Mouse (Mus musculus) liver, embryonic 16.5 days (tissue): ENCODE results near the gene Timm17a. TPM values are rescaled to one million over a fixed set of nuclear protein-coding genes. Genes with fewer than 3 reads are reported as not detected.
A peak's percentile ranks its signal among the peaks of the same experiment; 100 is the strongest.

Source experiments
- ATAC-seq: fragments of 200-750 bp; cut with Nextera tagmentation; 2 replicates; pipeline ENCODE4 v1.8.0; 2017; ENCODE audit warnings: low read depth, mild to moderate bottlenecking, moderate number of reproducible peaks, moderate library complexity
- H3K27ac ChIP-seq: fragments of 300-500 bp; sonication (generic); 2 replicates; pipeline ENCODE4 v1.5.1; 2014; ENCODE audit warnings: mild to moderate bottlenecking, low read length
- H3K27me3 ChIP-seq: fragments of 300-500 bp; sonication (generic); 2 replicates; pipeline ENCODE4 v1.6.1; 2014; ENCODE audit warnings: low read depth, low read length, mixed read lengths; ENCODE audit not compliant: control insufficient read depth, insufficient read depth
- H3K36me3 ChIP-seq: fragments of 300-500 bp; sonication (generic); 2 replicates; pipeline ENCODE4 v1.6.1; 2014; ENCODE audit warnings: mild to moderate bottlenecking; ENCODE audit not compliant: control insufficient read depth, insufficient read depth
- H3K4me1 ChIP-seq: fragments of 300-500 bp; sonication (generic); 2 replicates; pipeline ENCODE4 v1.6.1; 2014; ENCODE audit warnings: low read depth, low read length, mixed read lengths; ENCODE audit not compliant: control insufficient read depth
- H3K4me2 ChIP-seq: fragments of 300-500 bp; sonication (generic); 2 replicates; pipeline ENCODE4 v1.6.1; 2014; ENCODE audit warnings: low read depth, low read length, mixed read lengths
- H3K4me3 ChIP-seq: fragments of 300-500 bp; sonication (generic); 2 replicates; pipeline ENCODE4 v1.5.1; 2014; ENCODE audit warnings: low read depth, mild to moderate bottlenecking, low read length
- H3K9ac ChIP-seq: fragments of 300-500 bp; sonication (generic); 2 replicates; pipeline ENCODE4 v1.6.1; 2014; ENCODE audit warnings: low read depth, low read length
- H3K9me3 ChIP-seq: fragments of 300-500 bp; sonication (generic); replicated peaks from 2 replicates; pipeline ENCODE4 v1.6.1; 2016; ENCODE audit warnings: low read length; ENCODE audit not compliant: control insufficient read depth
- WGBS: fragments of 180-500 bp; shearing (Covaris S2); extraction: QIAGEN DNeasy Blood & Tissue Kit; methylation state at CpG from one replicate; pipeline ENCODE4 v1.1.7; 2014; ENCODE audit not compliant: insufficient replicate concordance; 5-methylcytosine and 5-hydroxymethylcytosine counted together
- polyA plus RNA-seq: library from polyadenylated mRNA; unstranded; fragments of >200 nt; fragmentation: Nextera tagmentation; extraction: Ambion mirVana; gene quantifications from 2 replicates; pipeline ENCODE4 v1.2.1, GENCODE M21; 2015

Gene Timm17a
- 85.6 and 101 TPM in 2 replicates for polyA plus RNA-seq

GRCm38 (mm10) chr1:135313284-135314031 lies at the start of gene Timm17a:
TSS of gene Timm17a (minus strand) at chr1:135313778.
- under 1% methylated on average over 51 of the region's 51 CpGs for WGBS

GRCm38 (mm10) chr1:135362115-135362514 lies 48.5 kb upstream of the Timm17a start:
- no peaks in the 10 kb centered on the region for H3K9me3 ChIP-seq

More at GRCm38 (mm10) chr1:135313284-135314031, at the start of gene Timm17a:
- H3K36me3 ChIP-seq, result no peaks in the 10 kb centered on the region; the same call in 1 of the 2 replicates
- peak; percentile 100 for ATAC-seq
- H3K4me1 ChIP-seq, result peaks cover 16% of the 10 kb centered on the region
- peak within 1 kb of the TSS; percentile 90 for H3K9ac ChIP-seq
- peak within 1 kb of the TSS; percentile 90 for H3K4me3 ChIP-seq
- H3K4me2 ChIP-seq, result peak within 1 kb of the TSS; percentile 87
- peak within 1 kb of the TSS; percentile 78 for H3K27ac ChIP-seq
- H3K9me3 ChIP-seq, result no peaks in the 10 kb centered on the region
- no peaks in the 10 kb centered on the region for H3K27me3 ChIP-seq

DNA sequence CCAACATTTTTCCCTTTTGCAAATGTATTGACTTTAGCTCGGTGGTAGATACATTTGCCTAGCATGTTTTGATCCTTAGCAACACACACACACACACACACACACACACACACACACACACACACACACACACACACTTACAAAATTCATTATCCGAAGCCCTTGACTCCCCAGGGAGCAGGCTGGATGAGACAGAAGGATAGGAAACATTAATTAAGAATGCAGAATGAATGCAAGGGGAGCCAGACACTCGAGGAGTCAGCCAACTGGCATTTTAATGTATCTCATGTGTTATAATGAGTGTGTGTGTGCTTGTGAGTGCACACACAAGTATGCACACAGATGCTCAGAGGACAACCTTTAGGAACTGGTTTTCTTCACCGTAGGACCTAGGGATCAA lies 47.9 kb upstream of the Timm17a start:
- H3K36me3 ChIP-seq, result no peaks in the 10 kb centered on the region
- H3K4me2 ChIP-seq, result no peak overlapping the region
- no peaks in the 10 kb centered on the region for H3K27me3 ChIP-seq
- H3K9me3 ChIP-seq, result no peaks in the 10 kb centered on the region
- H3K4me1 ChIP-seq, result no peaks in the 10 kb centered on the region
- WGBS, result 54% methylated on average over 4 of the region's 4 CpGs
- no peak overlapping the region for H3K4me3 ChIP-seq
- no peak overlapping the region for H3K27ac ChIP-seq
- no peak for ATAC-seq
- no peak overlapping the region for H3K9ac ChIP-seq

More at GRCm38 (mm10) chr1:135362115-135362514, 48.5 kb upstream of the Timm17a start:
- H3K27me3 ChIP-seq, result no peaks in the 10 kb centered on the region
- H3K4me2 ChIP-seq, result no peak overlapping the region
- no peaks in the 10 kb centered on the region for H3K36me3 ChIP-seq
- H3K9ac ChIP-seq, result no peak overlapping the region
- H3K27ac ChIP-seq, result no peak overlapping the region
- no peak overlapping the region for H3K4me3 ChIP-seq
- H3K4me1 ChIP-seq, result no peaks in the 10 kb centered on the region
- no peak for ATAC-seq

DNA sequence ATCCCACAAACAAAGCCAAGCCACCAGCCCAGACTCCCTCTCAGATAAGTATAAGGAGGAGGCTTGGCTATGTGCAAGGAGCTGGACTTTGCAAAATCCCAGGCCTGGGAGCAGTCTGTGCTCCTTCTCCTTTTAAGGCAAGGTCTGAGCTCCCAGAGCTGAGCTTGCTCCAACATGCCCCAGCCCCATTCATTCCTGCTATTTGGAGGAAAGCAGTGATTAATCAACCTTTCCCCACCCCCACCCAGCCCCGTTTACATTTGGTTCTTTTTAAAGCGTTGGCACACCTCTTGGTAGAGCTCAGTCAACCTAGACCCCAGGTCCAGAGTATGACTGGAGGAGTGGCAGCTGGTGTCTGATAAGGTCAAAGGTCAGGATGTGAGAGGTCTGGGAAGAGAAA lies 45.5 kb upstream of the Timm17a start:
- Histone ChIP-seq H3K4me1 (no peaks in the 10 kb centered on the region), H3K9ac (no peak overlapping the region), H3K4me3 (no peak overlapping the region), H3K27me3 (no peaks in the 10 kb centered on the region), H3K36me3 (no peaks in the 10 kb centered on the region), H3K27ac (no peak overlapping the region), H3K9me3 (no peaks in the 10 kb centered on the region), H3K4me2 (no peak overlapping the region)
- WGBS, result 31% methylated on average over 2 of the region's 2 CpGs
- no peak for ATAC-seq

GRCm38 (mm10) chr1:135351953-135352352 lies 38.4 kb upstream of the Timm17a start:
- H3K27me3 ChIP-seq, result no peaks in the 10 kb centered on the region
- no peaks in the 10 kb centered on the region for H3K9me3 ChIP-seq
- no peak overlapping the region for H3K9ac ChIP-seq
- no peaks in the 10 kb centered on the region for H3K4me1 ChIP-seq
- WGBS, result 58% methylated on average over 3 of the region's 3 CpGs
- H3K4me2 ChIP-seq, result no peak overlapping the region
- H3K36me3 ChIP-seq, result no peaks in the 10 kb centered on the region
- no peak for ATAC-seq
- H3K4me3 ChIP-seq, result no peak overlapping the region
- no peak overlapping the region for H3K27ac ChIP-seq

DNA sequence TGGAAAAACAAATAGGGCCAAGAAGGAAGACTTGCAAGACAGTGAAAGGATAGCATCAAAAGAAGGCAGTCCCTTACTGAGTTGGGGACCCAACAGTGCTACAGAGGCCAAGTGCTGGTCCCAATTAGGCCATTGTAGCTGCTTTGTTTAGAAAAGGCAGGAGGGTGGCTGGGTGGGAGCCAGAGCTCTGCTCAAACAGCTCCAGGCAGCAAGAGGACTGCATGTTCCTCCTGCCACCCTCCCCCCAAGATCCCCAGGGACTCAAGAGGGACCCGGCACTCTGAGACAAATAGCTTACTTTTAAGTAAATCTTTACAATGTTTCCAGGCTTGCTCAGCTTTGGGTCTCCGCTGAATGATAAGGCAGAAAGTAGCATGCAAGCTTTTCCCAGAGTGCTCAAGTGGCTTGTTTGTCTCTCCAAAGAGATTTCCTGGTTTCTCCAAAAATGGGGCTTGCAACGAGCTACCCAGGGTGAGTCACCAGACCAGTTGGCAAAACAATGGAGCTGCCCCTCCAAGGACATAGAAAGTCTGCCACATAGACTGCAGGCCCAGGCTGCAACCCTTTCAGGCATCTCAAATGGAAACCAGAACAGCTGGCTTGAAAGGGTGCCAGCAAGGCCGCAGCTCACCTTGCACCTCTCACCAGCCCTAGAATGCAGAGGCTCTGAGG lies 34.1 kb upstream of the Timm17a start:
- Histone ChIP-seq H3K27ac (no peak overlapping the region), H3K4me2 (no peak overlapping the region), H3K9ac (no peak overlapping the region), H3K36me3 (no peaks in the 10 kb centered on the region), H3K4me3 (no peak overlapping the region), H3K27me3 (no peaks in the 10 kb centered on the region), H3K9me3 (no peaks in the 10 kb centered on the region), H3K4me1 (no peaks in the 10 kb centered on the region)
- no peak for ATAC-seq
- 44% methylated on average over 4 of the region's 4 CpGs for WGBS

DNA sequence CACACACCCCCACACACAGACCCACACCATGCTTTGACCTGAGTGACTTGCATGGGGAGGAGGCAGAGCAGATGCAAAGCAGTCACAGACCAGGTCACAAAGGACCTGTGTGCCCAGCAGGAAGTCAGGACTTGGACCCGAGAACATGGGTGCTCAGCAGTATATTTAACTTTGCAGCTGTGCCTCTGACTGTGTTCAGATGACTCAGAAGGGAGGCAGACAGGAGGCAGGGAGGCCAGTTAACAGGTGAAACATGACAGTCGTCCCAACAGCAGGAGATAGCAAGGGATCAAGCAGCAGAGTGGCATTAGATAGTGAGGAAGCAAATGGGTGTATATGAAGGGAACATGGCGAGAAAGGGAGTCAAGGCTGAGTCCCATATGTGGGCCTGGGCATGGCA lies 33.3 kb upstream of the Timm17a start:
- Histone ChIP-seq H3K4me2 (no peak overlapping the region), H3K9ac (no peak overlapping the region), H3K4me1 (no peaks in the 10 kb centered on the region), H3K36me3 (no peaks in the 10 kb centered on the region), H3K9me3 (no peaks in the 10 kb centered on the region), H3K27me3 (no peaks in the 10 kb centered on the region), H3K27ac (no peak overlapping the region), H3K4me3 (no peak overlapping the region)
- WGBS, result 51% methylated on average over 3 of the region's 3 CpGs
- no peak for ATAC-seq

- Histone ChIP-seq H3K4me1 (no peaks in the 10 kb centered on the region), H3K36me3 (no peaks in the 10 kb centered on the region), H3K9me3 (no peaks in the 10 kb centered on the region), H3K4me2 (no peak overlapping the region), H3K9ac (no peak overlapping the region), H3K27ac (no peak overlapping the region), H3K4me3 (no peak overlapping the region), H3K27me3 (no peaks in the 10 kb centered on the region)
- ATAC-seq, result no peak
- WGBS, result 30% methylated on average over 4 of the region's 4 CpGs
Observed at GRCm38 (mm10) chr1:135344026-135344425, 30.4 kb upstream of the Timm17a start.

- WGBS, result 75% methylated on average over 8 of the region's 8 CpGs
Observed at GRCm38 (mm10) chr1:135341947-135342346, 28.4 kb upstream of the Timm17a start.

More at GRCm38 (mm10) chr1:135341947-135342346, 28.4 kb upstream of the Timm17a start:
- H3K9ac ChIP-seq, result no peak overlapping the region
- H3K4me1 ChIP-seq, result no peaks in the 10 kb centered on the region
- H3K4me3 ChIP-seq, result no peak overlapping the region
- H3K4me2 ChIP-seq, result no peak overlapping the region
- no peaks in the 10 kb centered on the region for H3K36me3 ChIP-seq
- ATAC-seq, result no peak
- H3K27ac ChIP-seq, result no peak overlapping the region
- H3K27me3 ChIP-seq, result no peaks in the 10 kb centered on the region
- no peaks in the 10 kb centered on the region for H3K9me3 ChIP-seq
